Mouse (Mus musculus) urinary bladder, postnatal 4 days (tissue): ENCODE data around the gene Csf2.

Experiments used
- DNase-seq, 2 experiments: peaks; one replicate each; pipeline ENCODE4 v3.0.0; 2021 to 2022; ENCODE audit warnings: low spot score in 2 of 2

Csf2 gene

GRCm38 (mm10) chr11:54236939-54237338, 12.5 kb downstream of the Csf2 start:
- no peak for DNase-seq

GRCm38 (mm10) chr11:54227478-54227877, 22.0 kb downstream of the Csf2 start:
- DNase-seq, result no peak

- DNase-seq, result no peak
These were observed 24.9 kb downstream of the Csf2 start for GRCm38 (mm10) chr11:54224475-54224986.

GRCm38 (mm10) chr11:54223637-54224474, 25.6 kb downstream of the Csf2 start:
- no peak for DNase-seq

- no peak for DNase-seq
These were observed 29.3 kb downstream of the Csf2 start for GRCm38 (mm10) chr11:54219903-54220740.

GRCm38 (mm10) chr11:54219191-54219590, 30.3 kb downstream of the Csf2 start:
- no peak for DNase-seq

GRCm38 (mm10) chr11:54217384-54217783, 32.1 kb downstream of the Csf2 start:
- DNase-seq, result no peak

- no peak for DNase-seq
These were observed 33.4 kb downstream of the Csf2 start for GRCm38 (mm10) chr11:54216091-54216490.

- DNase-seq, result peak; percentile 29 to 71
These were observed 34.7 kb downstream of the Csf2 start for GRCm38 (mm10) chr11:54214499-54215443.

- no peak for DNase-seq
These were observed 35.8 kb downstream of the Csf2 start for GRCm38 (mm10) chr11:54213631-54214030.

GRCm38 (mm10) chr11:54206993-54207392, 42.5 kb downstream of the Csf2 start:
- DNase-seq, result no peak

- no peak for DNase-seq
These were observed 44.1 kb downstream of the Csf2 start for GRCm38 (mm10) chr11:54205366-54205765.

GRCm38 (mm10) chr11:54204781-54205180, 44.7 kb downstream of the Csf2 start:
- no peak for DNase-seq

- DNase-seq, result no peak
These were observed 46.3 kb downstream of the Csf2 start for GRCm38 (mm10) chr11:54203162-54203561.

GRCm38 (mm10) chr11:54201881-54202685, 47.4 kb downstream of the Csf2 start:
- DNase-seq, result no peak

GRCm38 (mm10) chr11:54201287-54201773, 48.1 kb downstream of the Csf2 start:
- no peak for DNase-seq
